Mouse (Mus musculus): ENCODE results near the gene Nanp. TPM values are rescaled to one million over a fixed set of nuclear protein-coding genes. Genes with fewer than 3 reads are reported as not detected.

Gene Nanp
- polyA plus RNA-seq, 1 experiment from 2014 or later = 58.4 TPM

DNA sequence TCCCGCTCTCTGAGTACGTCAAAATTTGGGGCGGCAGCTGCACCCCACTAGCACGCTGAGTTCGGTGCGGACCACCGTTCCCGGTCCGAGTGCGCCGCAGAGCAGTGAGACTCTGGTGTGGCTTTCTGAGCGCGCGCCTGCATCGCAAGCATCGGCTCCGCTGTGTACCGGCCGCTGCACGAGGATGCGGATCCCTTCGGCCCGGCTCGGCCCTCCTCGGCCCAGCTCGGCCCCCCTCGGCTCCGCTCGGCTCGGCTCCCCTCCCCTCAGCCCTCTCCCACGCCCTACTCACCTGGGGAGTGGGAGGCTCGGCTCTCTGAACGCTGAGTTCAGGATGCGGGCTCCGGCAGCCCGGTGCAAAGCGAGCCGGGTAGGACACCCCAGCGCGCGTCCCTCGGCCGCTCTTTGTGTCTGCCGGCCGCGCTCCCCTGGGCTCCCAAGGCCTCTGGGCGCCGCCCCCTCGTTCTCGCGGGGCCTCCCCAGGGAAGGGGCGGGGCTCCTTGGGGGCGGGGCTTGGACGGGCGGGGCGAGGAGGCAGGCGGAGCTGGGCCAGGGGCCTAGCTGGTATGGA is 30.2 kb downstream of the Nanp start:
- DNase-seq (ENCODE audit: low spot score) = peak; percentile 89
- Histone ChIP-seq H3K27ac (replicated peaks) (peak overlapping the region; percentile 96), H3K4me1 (peaks cover 29% of the 10 kb centered on the region), H3K9me3 (replicated peaks) (no peaks in the 10 kb centered on the region), H3K27me3 (ENCODE audit: low read depth, poor library complexity, severe bottlenecking) (0 out of 2 replicates have a peak, but pooled peaks cover 2% of the 10 kb centered on the region), H3K36me3 (no peaks in the 10 kb centered on the region), H3K4me3 (peak overlapping the region; percentile 81)
- under 1% methylated on average over 57 of the region's 57 CpGs for WGBS

DNA sequence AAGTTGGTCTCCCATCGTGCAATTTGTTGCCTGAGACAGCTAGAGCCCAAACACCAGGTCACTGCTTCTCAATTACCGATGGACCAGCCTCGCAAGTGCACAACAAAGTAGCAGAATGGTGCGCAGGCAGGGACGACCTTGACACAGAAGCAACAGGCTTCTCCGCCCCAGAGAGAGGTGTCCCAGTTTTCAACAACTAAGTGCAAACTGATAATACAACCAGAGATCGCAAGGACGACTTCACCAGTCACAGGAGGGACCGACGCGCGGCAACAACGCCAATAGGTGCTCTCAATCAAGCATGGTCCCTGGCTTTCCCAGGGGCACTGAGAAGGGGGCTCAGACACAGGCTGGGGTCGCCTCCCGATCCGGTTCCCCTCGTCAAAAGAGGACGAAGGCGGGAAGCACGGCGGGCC is 30.7 kb downstream of the Nanp start:
- no peaks in the 10 kb centered on the region for H3K36me3 ChIP-seq
- 0 out of 2 replicates have a peak, but pooled peaks cover 2% of the 10 kb centered on the region for H3K27me3 ChIP-seq (ENCODE audit: low read depth, poor library complexity, severe bottlenecking)
- no peak for DNase-seq (ENCODE audit: low spot score)
- H3K4me1 ChIP-seq = peaks cover 29% of the 10 kb centered on the region
- WGBS = under 1% methylated on average over 21 of the region's 21 CpGs
- peak overlapping the region; percentile 96 for H3K27ac ChIP-seq (replicated peaks)
- H3K9me3 ChIP-seq (replicated peaks) = no peaks in the 10 kb centered on the region
- H3K4me3 ChIP-seq = peak overlapping the region; percentile 81

DNA sequence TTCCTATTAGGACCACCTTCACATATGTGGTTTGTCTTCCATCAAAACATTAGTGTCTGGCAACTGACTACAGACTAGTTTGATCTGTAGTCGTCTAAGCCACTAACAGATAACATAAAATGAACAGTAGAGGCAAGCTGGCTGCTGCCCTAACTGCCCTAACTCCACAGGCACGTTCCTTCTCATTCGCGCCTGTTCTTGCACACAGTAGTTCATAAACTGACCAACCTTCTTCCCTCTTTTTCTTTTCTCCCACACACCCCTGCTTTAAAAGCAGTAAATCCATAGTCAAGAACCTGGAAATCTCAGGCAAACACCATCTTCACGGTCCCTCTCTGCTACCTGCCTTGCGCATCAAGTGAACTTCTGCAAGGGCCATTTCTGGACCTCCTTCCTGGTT is 31.2 kb downstream of the Nanp start:
- peak overlapping the region; percentile 96 for H3K27ac ChIP-seq (replicated peaks)

DNA sequence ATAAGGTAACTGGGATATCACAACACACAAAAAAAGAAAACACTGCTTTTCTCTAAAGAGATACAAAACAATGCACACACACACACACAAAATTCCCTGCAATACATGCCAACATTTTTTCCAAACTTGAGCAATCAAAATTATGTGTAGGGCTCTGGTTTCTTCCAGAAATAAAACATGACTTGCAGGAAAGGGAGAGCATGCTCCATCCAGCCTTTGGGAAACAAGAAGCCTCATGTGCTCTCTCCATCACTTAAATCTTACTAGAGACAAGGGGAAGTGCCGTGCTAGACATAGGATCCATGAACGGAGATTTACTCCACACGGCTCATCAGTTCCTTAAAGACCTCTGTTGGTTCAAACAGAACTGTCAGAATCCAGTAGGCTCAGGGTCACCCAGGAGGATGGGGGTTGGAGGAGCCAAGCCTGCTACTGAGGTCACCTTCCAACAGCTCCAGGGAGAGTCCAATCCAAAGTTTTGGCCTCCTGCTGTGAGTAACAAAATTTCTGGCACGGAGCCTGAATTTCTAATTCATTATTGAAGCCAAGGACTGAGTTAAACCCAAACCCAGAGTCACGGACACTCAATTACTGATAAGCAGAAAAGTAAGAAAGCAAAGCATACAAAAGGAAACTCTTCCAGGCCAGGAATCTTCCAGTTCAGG is 32.8 kb downstream of the Nanp start:
- Histone ChIP-seq H3K27me3 (ENCODE audit: low read depth, poor library complexity, severe bottlenecking) (0 out of 2 replicates have a peak, but pooled peaks cover 2% of the 10 kb centered on the region), H3K9me3 (replicated peaks) (no peaks in the 10 kb centered on the region), H3K36me3 (no peaks in the 10 kb centered on the region), H3K27ac (replicated peaks) (no peak overlapping the region), H3K4me1 (peaks cover 29% of the 10 kb centered on the region), H3K4me3 (no peak overlapping the region)
- DNase-seq (ENCODE audit: low spot score) = no peak
- WGBS = 84% methylated on average over 5 of the region's 5 CpGs

More for the DNA sequence above, 31.2 kb downstream of the Nanp start:
- no peak for DNase-seq (ENCODE audit: low spot score)
- no peaks in the 10 kb centered on the region for H3K9me3 ChIP-seq (replicated peaks)
- no peaks in the 10 kb centered on the region for H3K36me3 ChIP-seq
- peak overlapping the region; percentile 81 for H3K4me3 ChIP-seq
- 56% methylated on average over 6 of the region's 6 CpGs for WGBS
- peaks cover 29% of the 10 kb centered on the region for H3K4me1 ChIP-seq
- H3K27me3 ChIP-seq (ENCODE audit: low read depth, poor library complexity, severe bottlenecking) = 0 out of 2 replicates have a peak, but pooled peaks cover 2% of the 10 kb centered on the region

DNA sequence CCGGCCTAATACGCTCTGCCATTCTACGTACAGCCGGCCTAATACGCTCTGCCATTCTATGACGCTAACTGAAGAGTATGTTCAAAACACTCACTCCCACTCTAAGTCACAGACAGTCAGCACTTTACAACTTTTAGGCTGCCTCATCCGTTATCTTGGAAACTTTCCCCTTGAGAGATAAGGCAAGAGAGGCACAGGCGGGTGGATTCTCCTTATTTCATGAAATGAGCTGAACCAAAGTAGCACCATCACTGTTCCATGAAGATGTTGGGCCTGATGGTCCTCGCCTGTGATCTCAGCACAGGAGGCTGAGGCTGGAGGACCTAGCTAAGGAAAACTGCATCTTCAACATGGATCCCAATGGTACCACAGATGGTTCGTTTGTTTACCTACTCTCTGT is 34.8 kb downstream of the Nanp start:
- 91% methylated on average over 10 of the region's 10 CpGs for WGBS
- H3K9me3 ChIP-seq (replicated peaks) = no peaks in the 10 kb centered on the region

DNA sequence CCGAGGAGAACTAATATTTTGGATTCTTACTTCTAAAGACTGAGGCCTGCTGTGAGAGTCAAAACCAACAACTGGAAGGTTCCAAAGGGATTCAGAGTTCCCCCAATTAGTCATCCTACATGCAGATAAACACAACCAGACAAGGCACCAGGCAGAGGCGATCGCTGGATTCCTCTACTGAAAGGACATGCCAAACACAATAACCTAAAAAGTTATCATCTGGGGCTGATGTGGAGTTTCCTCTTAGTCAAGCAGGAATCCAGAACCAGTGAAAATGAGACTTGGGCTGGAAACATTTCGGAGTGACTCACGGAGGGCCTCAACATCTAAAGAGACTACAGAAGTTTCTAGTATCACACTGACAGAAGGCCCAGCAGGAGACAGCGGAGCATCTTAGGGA is 35.4 kb downstream of the Nanp start:
- H3K9me3 ChIP-seq (replicated peaks) = no peaks in the 10 kb centered on the region
- WGBS = 81% methylated on average over 6 of the region's 6 CpGs
- H3K4me1 ChIP-seq = peaks cover 42% of the 10 kb centered on the region
- no peak overlapping the region for H3K27ac ChIP-seq (replicated peaks)
- H3K27me3 ChIP-seq (ENCODE audit: low read depth, poor library complexity, severe bottlenecking) = 0 out of 2 replicates have a peak, but pooled peaks cover 2% of the 10 kb centered on the region
- H3K36me3 ChIP-seq = no peaks in the 10 kb centered on the region
- no peak overlapping the region for H3K4me3 ChIP-seq
- no peak for DNase-seq (ENCODE audit: low spot score)

More for the DNA sequence above, 34.8 kb downstream of the Nanp start:
- DNase-seq (ENCODE audit: low spot score) = no peak
- H3K27ac ChIP-seq (replicated peaks) = no peak overlapping the region
- no peaks in the 10 kb centered on the region for H3K36me3 ChIP-seq
- H3K4me3 ChIP-seq = no peak overlapping the region
- 0 out of 2 replicates have a peak, but pooled peaks cover 2% of the 10 kb centered on the region for H3K27me3 ChIP-seq (ENCODE audit: low read depth, poor library complexity, severe bottlenecking)
- peaks cover 37% of the 10 kb centered on the region for H3K4me1 ChIP-seq

DNA sequence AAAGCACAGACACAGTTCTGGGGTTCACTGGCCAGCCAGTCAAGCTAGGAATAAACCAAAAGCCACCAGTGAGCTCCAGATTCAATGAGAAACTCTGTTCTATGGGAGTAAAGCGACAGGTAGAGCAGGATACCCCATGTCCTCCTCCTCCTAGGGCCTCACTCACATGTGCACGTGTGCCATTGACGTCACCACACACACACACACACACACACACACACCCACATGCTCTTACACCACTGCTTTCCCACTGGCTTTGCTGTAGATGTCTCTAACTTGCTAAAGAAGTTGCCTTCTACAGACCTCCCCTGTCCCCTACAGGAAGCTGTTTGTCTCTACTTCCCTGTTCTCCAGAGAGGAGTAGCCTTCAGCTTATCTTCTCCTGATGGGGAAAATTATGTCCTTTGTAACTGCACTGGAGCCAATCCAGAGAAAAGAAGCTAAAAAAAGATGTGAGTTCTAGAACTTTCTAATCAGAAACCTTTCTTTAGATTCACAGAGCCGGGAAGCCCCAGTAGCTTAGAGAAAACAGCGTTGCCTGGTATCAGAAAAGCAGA is 37.5 kb downstream of the Nanp start:
- peaks cover 3% of the 10 kb centered on the region for H3K36me3 ChIP-seq
- no peak for DNase-seq (ENCODE audit: low spot score)
- H3K4me1 ChIP-seq = peaks cover 36% of the 10 kb centered on the region
- WGBS = 90% methylated on average over 5 of the region's 5 CpGs
- no peak overlapping the region for H3K4me3 ChIP-seq
- H3K27ac ChIP-seq (replicated peaks) = no peak overlapping the region
- H3K27me3 ChIP-seq (ENCODE audit: low read depth, poor library complexity, severe bottlenecking) = no peaks in the 10 kb centered on the region
- no peaks in the 10 kb centered on the region for H3K9me3 ChIP-seq (replicated peaks)

DNA sequence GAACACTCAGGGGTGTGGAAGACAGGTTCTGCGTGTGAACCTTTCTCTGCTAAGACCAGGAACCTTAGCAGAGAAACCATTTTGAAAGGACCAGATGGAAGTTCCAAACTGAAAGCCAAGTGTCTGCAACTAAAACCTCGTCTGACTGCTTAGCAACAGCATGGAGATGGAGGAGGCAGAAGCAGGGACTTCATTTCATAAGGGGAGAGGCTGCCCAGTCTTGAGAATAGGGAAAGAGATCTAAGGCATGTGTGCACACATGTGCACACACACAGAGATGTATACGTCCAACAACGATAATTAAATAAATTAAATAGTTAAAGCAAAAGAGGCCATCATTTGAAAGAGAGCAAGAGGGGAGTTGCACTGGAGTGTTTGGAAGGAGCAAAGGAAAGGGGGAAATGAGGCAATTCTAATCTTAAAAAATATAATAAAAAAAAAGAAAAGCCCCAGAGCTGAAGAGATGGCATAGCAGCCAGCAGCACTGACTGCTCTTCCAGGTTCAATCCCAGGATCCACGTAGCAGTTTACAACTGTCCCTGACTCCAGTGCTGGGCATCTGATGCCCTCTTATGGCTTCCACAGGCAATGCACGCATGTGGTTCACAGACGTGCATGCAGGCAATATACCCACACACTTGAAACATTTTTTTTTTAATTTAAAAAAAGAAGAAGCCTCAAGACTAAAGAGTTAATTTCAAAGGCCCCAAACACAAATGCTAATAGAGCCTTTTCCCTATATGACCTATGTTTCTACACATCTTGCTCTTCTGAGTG is 38.6 kb downstream of the Nanp start:
- H3K9me3 ChIP-seq (replicated peaks) = no peaks in the 10 kb centered on the region
- peak; percentile 31 for DNase-seq (ENCODE audit: low spot score)
- peaks cover 31% of the 10 kb centered on the region for H3K4me1 ChIP-seq
- H3K36me3 ChIP-seq = peaks cover 3% of the 10 kb centered on the region
- no peak overlapping the region for H3K27ac ChIP-seq (replicated peaks)
- H3K4me3 ChIP-seq = no peak overlapping the region
- no peaks in the 10 kb centered on the region for H3K27me3 ChIP-seq (ENCODE audit: low read depth, poor library complexity, severe bottlenecking)
- 46% methylated on average over 7 of the region's 7 CpGs for WGBS

DNA sequence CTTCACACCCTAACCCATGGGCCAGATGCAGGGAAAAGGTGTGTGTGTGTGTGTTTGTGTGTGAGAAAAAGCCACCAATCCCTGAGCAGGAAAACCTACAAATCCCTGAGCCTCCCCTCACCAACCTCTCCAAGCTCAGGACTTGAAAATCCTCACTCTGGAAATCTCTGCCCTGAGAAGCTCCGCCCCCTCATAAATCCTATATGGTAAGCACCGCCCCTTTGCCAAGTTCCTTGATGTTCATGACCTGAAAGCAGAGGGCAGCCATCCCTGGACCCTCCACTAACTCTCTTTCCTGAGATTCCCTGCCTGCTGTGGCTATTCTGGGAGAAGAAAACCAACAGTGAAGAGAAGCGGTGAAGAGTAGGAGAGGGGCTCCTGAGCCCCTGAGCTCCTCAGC is 40.2 kb downstream of the Nanp start:
- H3K27ac ChIP-seq (replicated peaks) = peak overlapping the region; percentile 46
- WGBS = 75% methylated on average over 3 of the region's 3 CpGs
- no peaks in the 10 kb centered on the region for H3K9me3 ChIP-seq (replicated peaks)
- H3K36me3 ChIP-seq = peaks cover 3% of the 10 kb centered on the region
- no peak overlapping the region for H3K4me3 ChIP-seq
- H3K27me3 ChIP-seq (ENCODE audit: low read depth, poor library complexity, severe bottlenecking) = no peaks in the 10 kb centered on the region
- DNase-seq (ENCODE audit: low spot score) = no peak
- H3K4me1 ChIP-seq = peaks cover 31% of the 10 kb centered on the region

DNA sequence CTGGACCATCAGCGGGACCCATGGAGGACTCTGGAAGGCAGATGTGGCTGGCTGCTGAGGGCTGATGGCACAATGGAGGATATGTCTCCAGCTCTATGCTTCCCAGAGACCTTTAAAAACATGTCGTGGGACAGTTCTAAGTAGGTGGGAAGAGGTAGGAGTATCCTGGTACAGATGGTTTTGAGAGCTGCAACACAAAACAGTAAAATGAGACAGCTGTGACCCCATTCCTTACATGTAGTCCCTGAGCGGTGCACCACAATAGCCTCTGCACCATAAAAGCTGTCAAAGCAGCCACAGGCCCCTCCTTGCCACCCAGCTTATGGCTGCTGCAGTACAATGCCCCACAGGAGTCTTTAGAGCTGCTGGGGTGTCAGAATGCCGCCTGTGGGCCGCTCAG is 41.6 kb downstream of the Nanp start:
- WGBS = 75% methylated on average over 5 of the region's 5 CpGs
- peak overlapping the region; percentile 28; the same call in 1 of the 2 replicates for H3K27ac ChIP-seq (replicated peaks)
- H3K9me3 ChIP-seq (replicated peaks) = no peaks in the 10 kb centered on the region
- H3K4me1 ChIP-seq = peaks cover 31% of the 10 kb centered on the region
- no peaks in the 10 kb centered on the region for H3K27me3 ChIP-seq (ENCODE audit: low read depth, poor library complexity, severe bottlenecking)
- H3K36me3 ChIP-seq = peaks cover 3% of the 10 kb centered on the region
- DNase-seq (ENCODE audit: low spot score) = no peak
- H3K4me3 ChIP-seq = no peak overlapping the region

DNA sequence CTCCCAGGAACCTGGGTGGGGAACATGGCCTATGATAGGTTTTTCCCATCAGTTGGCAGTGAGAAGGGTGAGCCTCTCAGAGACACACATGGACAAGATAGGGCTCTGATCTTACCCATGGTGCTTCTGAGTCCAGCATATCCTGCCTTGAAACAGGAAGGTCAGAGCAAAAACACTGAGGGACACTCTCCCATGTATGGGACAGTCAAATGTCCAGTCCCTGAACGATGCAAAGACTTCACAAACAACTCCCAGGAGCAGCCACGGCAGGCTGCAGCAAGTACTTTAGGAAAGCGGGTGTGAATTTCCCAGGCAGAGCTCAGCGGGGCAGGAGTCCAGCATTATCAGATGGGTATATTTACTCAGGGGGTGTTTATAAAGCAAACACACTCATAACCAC is 43.9 kb downstream of the Nanp start:
- Histone ChIP-seq H3K4me1 (peaks cover 26% of the 10 kb centered on the region), H3K4me3 (no peak overlapping the region), H3K27ac (replicated peaks) (no peak overlapping the region), H3K27me3 (ENCODE audit: low read depth, poor library complexity, severe bottlenecking) (no peaks in the 10 kb centered on the region), H3K36me3 (peaks cover 5% of the 10 kb centered on the region), H3K9me3 (replicated peaks) (no peaks in the 10 kb centered on the region)
- 83% methylated on average over 4 of the region's 4 CpGs for WGBS
- no peak for DNase-seq (ENCODE audit: low spot score)

DNA sequence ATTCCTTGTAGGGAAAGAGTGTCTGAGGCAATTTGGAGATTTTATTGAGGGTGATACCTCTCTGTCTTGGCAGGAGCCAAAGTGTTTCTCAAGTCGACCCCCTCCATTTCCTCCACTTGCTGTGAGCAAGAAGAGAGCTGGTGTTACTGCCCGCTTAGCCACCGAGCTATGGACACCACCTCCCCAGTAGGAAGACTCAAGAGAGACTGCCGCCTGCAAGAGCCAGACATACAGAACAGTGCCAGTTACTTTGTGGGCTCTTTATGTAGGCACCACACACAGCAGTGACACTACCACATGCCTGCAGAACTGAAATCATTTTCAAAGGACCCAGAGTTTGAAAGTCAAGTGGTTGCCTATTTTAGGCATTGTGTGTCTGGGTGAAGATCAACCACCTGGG is 48.1 kb downstream of the Nanp start:
- no peak overlapping the region for H3K27ac ChIP-seq (replicated peaks)
- H3K9me3 ChIP-seq (replicated peaks) = 0 out of 2 replicates have a peak, but pooled peaks cover 4% of the 10 kb centered on the region
- no peaks in the 10 kb centered on the region for H3K27me3 ChIP-seq (ENCODE audit: low read depth, poor library complexity, severe bottlenecking)
- no peak overlapping the region for H3K4me3 ChIP-seq
- peaks cover 12% of the 10 kb centered on the region; the same call in 1 of the 2 replicates for H3K36me3 ChIP-seq
- peak; percentile 6 for DNase-seq (ENCODE audit: low spot score)
- H3K4me1 ChIP-seq = no peaks in the 10 kb centered on the region
- WGBS = 93% methylated on average over 4 of the region's 4 CpGs
